Mouse (Mus musculus): ENCODE data around the gene Cd59a. TPM values are rescaled to one million over a fixed set of nuclear protein-coding genes. Genes with fewer than 3 reads are reported as not detected.
"Not testable (repeated sequence)": the region's sequence is repeated elsewhere in the genome, so short reads cannot be mapped to it uniquely, and the experiment has no call there.

Gene Cd59a
- polyA plus RNA-seq (2012; rRNA removed) = 31.1 and 31.6 TPM in 2 replicates

- Histone ChIP-seq H3K36me3 (ENCODE audit: control insufficient read depth, insufficient read depth, low read length) (no peaks in the 10 kb centered on the region), H3K27ac (ENCODE audit: insufficient read depth, low read depth, low read length) (peak within 1 kb of the TSS; percentile 94), H3K4me1 (ENCODE audit: control insufficient read depth, insufficient read depth, low read length) (no peaks in the 10 kb centered on the region; the same call in 1 of the 2 replicates), H3K4me3 (ENCODE audit: insufficient read depth, low read depth, low read length) (peak within 1 kb of the TSS; percentile 79), H3K27me3 (replicated peaks; ENCODE audit: control insufficient read depth, insufficient read depth, low read length) (no peaks in the 10 kb centered on the region)
- no peak for TF ChIP-seq CTCF (conservative IDR thresholded peaks at IDR 0.05; ENCODE audit: insufficient read depth, insufficient read length, low read depth, low read length)
- TF ChIP-seq POLR2A (IDR thresholded peaks at IDR 0.05; ENCODE audit: low read depth, low read length) = peak; percentile 48
- WGBS = 3% methylated on average over 15 of the region's 15 CpGs
- DNase-seq = peak; percentile 95
These were observed at the start of gene Cd59a for GRCm38 (mm10) chr2:104095741-104096213. TSS of gene Cd59a (plus strand) at chr2:104095801.

GRCm38 (mm10) chr2:104058381-104058780, 37.2 kb upstream of the Cd59a start:
- Histone ChIP-seq H3K4me3 (ENCODE audit: insufficient read depth, low read depth, low read length) (no peak overlapping the region), H3K36me3 (ENCODE audit: control insufficient read depth, insufficient read depth, low read length) (peaks cover 8% of the 10 kb centered on the region; the same call in 1 of the 2 replicates), H3K4me1 (ENCODE audit: control insufficient read depth, insufficient read depth, low read length) (no peaks in the 10 kb centered on the region), H3K27me3 (replicated peaks; ENCODE audit: control insufficient read depth, insufficient read depth, low read length) (no peaks in the 10 kb centered on the region), H3K27ac (ENCODE audit: insufficient read depth, low read depth, low read length) (no peak overlapping the region)
- 87% methylated on average over 1 of the region's 1 CpGs for WGBS
- TF ChIP-seq POLR2A (IDR thresholded peaks at IDR 0.05; ENCODE audit: low read depth, low read length) (no peak), CTCF (conservative IDR thresholded peaks at IDR 0.05; ENCODE audit: insufficient read depth, insufficient read length, low read depth, low read length) (no peak)
- no peak for DNase-seq

- peaks cover 8% of the 10 kb centered on the region; the same call in 1 of the 2 replicates for H3K36me3 ChIP-seq (ENCODE audit: control insufficient read depth, insufficient read depth, low read length)
- H3K4me3 ChIP-seq (ENCODE audit: insufficient read depth, low read depth, low read length) = no peak overlapping the region
- H3K27ac ChIP-seq (ENCODE audit: insufficient read depth, low read depth, low read length) = no peak overlapping the region
- no peak for TF ChIP-seq CTCF (conservative IDR thresholded peaks at IDR 0.05; ENCODE audit: insufficient read depth, insufficient read length, low read depth, low read length)
- no peak for TF ChIP-seq POLR2A (IDR thresholded peaks at IDR 0.05; ENCODE audit: low read depth, low read length)
- H3K27me3 ChIP-seq (replicated peaks; ENCODE audit: control insufficient read depth, insufficient read depth, low read length) = no peaks in the 10 kb centered on the region
- DNase-seq = no peak
- no peaks in the 10 kb centered on the region for H3K4me1 ChIP-seq (ENCODE audit: control insufficient read depth, insufficient read depth, low read length)
- WGBS = 91% methylated on average over 4 of the region's 4 CpGs
These were observed 36.6 kb upstream of the Cd59a start for GRCm38 (mm10) chr2:104058954-104059353.

- DNase-seq = no peak
- H3K36me3 ChIP-seq (ENCODE audit: control insufficient read depth, insufficient read depth, low read length) = peaks cover 7% of the 10 kb centered on the region; the same call in 1 of the 2 replicates
- no peaks in the 10 kb centered on the region for H3K27me3 ChIP-seq (replicated peaks; ENCODE audit: control insufficient read depth, insufficient read depth, low read length)
- TF ChIP-seq CTCF (conservative IDR thresholded peaks at IDR 0.05; ENCODE audit: insufficient read depth, insufficient read length, low read depth, low read length) (no peak), POLR2A (IDR thresholded peaks at IDR 0.05; ENCODE audit: low read depth, low read length) (no peak)
- no peak overlapping the region for H3K27ac ChIP-seq (ENCODE audit: insufficient read depth, low read depth, low read length)
- H3K4me1 ChIP-seq (ENCODE audit: control insufficient read depth, insufficient read depth, low read length) = no peaks in the 10 kb centered on the region
- 83% methylated on average over 10 of the region's 10 CpGs for WGBS
- no peak overlapping the region for H3K4me3 ChIP-seq (ENCODE audit: insufficient read depth, low read depth, low read length)
These were observed 35.8 kb upstream of the Cd59a start for GRCm38 (mm10) chr2:104059786-104060185.

- WGBS = 96% methylated on average over 6 of the region's 6 CpGs
- H3K36me3 ChIP-seq (ENCODE audit: control insufficient read depth, insufficient read depth, low read length) = peaks cover 3% of the 10 kb centered on the region; the same call in 1 of the 2 replicates
- no peaks in the 10 kb centered on the region for H3K27me3 ChIP-seq (replicated peaks; ENCODE audit: control insufficient read depth, insufficient read depth, low read length)
- TF ChIP-seq CTCF (conservative IDR thresholded peaks at IDR 0.05; ENCODE audit: insufficient read depth, insufficient read length, low read depth, low read length) = no peak
- no peak for TF ChIP-seq POLR2A (IDR thresholded peaks at IDR 0.05; ENCODE audit: low read depth, low read length)
- no peak overlapping the region for H3K4me3 ChIP-seq (ENCODE audit: insufficient read depth, low read depth, low read length)
- no peak for DNase-seq
- no peaks in the 10 kb centered on the region for H3K4me1 ChIP-seq (ENCODE audit: control insufficient read depth, insufficient read depth, low read length)
- H3K27ac ChIP-seq (ENCODE audit: insufficient read depth, low read depth, low read length) = no peak overlapping the region
These were observed 34.6 kb upstream of the Cd59a start for GRCm38 (mm10) chr2:104060996-104061395.

- no peak overlapping the region for H3K4me3 ChIP-seq (ENCODE audit: insufficient read depth, low read depth, low read length)
- peaks cover 3% of the 10 kb centered on the region; the same call in 1 of the 2 replicates for H3K36me3 ChIP-seq (ENCODE audit: control insufficient read depth, insufficient read depth, low read length)
- DNase-seq = no peak
- H3K27ac ChIP-seq (ENCODE audit: insufficient read depth, low read depth, low read length) = no peak overlapping the region
- no peaks in the 10 kb centered on the region for H3K4me1 ChIP-seq (ENCODE audit: control insufficient read depth, insufficient read depth, low read length)
- H3K27me3 ChIP-seq (replicated peaks; ENCODE audit: control insufficient read depth, insufficient read depth, low read length) = no peaks in the 10 kb centered on the region
- TF ChIP-seq POLR2A (IDR thresholded peaks at IDR 0.05; ENCODE audit: low read depth, low read length) = no peak
- TF ChIP-seq CTCF (conservative IDR thresholded peaks at IDR 0.05; ENCODE audit: insufficient read depth, insufficient read length, low read depth, low read length) = no peak
These were observed 32.9 kb upstream of the Cd59a start for GRCm38 (mm10) chr2:104062665-104063064.

GRCm38 (mm10) chr2:104064152-104064551, 31.4 kb upstream of the Cd59a start:
- DNase-seq = no peak
- Histone ChIP-seq H3K27me3 (replicated peaks; ENCODE audit: control insufficient read depth, insufficient read depth, low read length) (no peaks in the 10 kb centered on the region), H3K4me3 (ENCODE audit: insufficient read depth, low read depth, low read length) (no peak overlapping the region), H3K36me3 (ENCODE audit: control insufficient read depth, insufficient read depth, low read length) (peaks cover 3% of the 10 kb centered on the region; the same call in 1 of the 2 replicates), H3K4me1 (ENCODE audit: control insufficient read depth, insufficient read depth, low read length) (no peaks in the 10 kb centered on the region), H3K27ac (ENCODE audit: insufficient read depth, low read depth, low read length) (no peak overlapping the region)
- TF ChIP-seq POLR2A (IDR thresholded peaks at IDR 0.05; ENCODE audit: low read depth, low read length) (no peak), CTCF (conservative IDR thresholded peaks at IDR 0.05; ENCODE audit: insufficient read depth, insufficient read length, low read depth, low read length) (no peak)
- WGBS = 76% methylated on average over 2 of the region's 2 CpGs

- WGBS = 81% methylated on average over 6 of the region's 6 CpGs
- not testable (repeated sequence) for DNase-seq
These were observed 30.1 kb upstream of the Cd59a start, which contains the start of gene Gm10912 for GRCm38 (mm10) chr2:104065526-104065925. TSS of gene Gm10912 (plus strand) at chr2:104065826.

GRCm38 (mm10) chr2:104068450-104068849, 27.2 kb upstream of the Cd59a start, which contains the start of gene Gm10799:
TSS of gene Gm10799 (minus strand) at chr2:104068550.
- WGBS = 69% methylated on average over 7 of the region's 7 CpGs

More at GRCm38 (mm10) chr2:104065526-104065925, 30.1 kb upstream of the Cd59a start, which contains the start of gene Gm10912:
- not testable (repeated sequence) for H3K4me1 ChIP-seq (ENCODE audit: control insufficient read depth, insufficient read depth, low read length); H3K27ac ChIP-seq (ENCODE audit: insufficient read depth, low read depth, low read length); H3K36me3 ChIP-seq (ENCODE audit: control insufficient read depth, insufficient read depth, low read length); H3K27me3 ChIP-seq (replicated peaks; ENCODE audit: control insufficient read depth, insufficient read depth, low read length); H3K4me3 ChIP-seq (ENCODE audit: insufficient read depth, low read depth, low read length)

More at GRCm38 (mm10) chr2:104068450-104068849, 27.2 kb upstream of the Cd59a start, which contains the start of gene Gm10799:
- not testable (repeated sequence) for H3K4me3 ChIP-seq (ENCODE audit: insufficient read depth, low read depth, low read length); H3K36me3 ChIP-seq (ENCODE audit: control insufficient read depth, insufficient read depth, low read length); H3K27me3 ChIP-seq (replicated peaks; ENCODE audit: control insufficient read depth, insufficient read depth, low read length); DNase-seq; H3K4me1 ChIP-seq (ENCODE audit: control insufficient read depth, insufficient read depth, low read length); H3K27ac ChIP-seq (ENCODE audit: insufficient read depth, low read depth, low read length)
